Mouse (Mus musculus) forebrain, postnatal 0 days (tissue): ENCODE measurements at regions not wholly inside any gene's neighbourhood (a gene's known extent, or its start where the extent isn't known, plus 50 kb on each side); places are given as distances from the start of the nearest gene placed in this dataset.

Source experiments
- ATAC-seq: fragments of 200-750 bp; cut with Nextera tagmentation; 2 replicates; pipeline ENCODE4 v1.8.0; 2017; ENCODE audit warnings: mild to moderate bottlenecking, moderate library complexity
- DNase-seq: peaks from one replicate; pipeline ENCODE4 v3.0.0-alpha.2; 2015
- H3K27ac ChIP-seq: fragments of 300-500 bp; sonication (generic); 2 replicates; pipeline ENCODE4 v1.5.1; 2014; ENCODE audit warnings: low read depth, mild to moderate bottlenecking, antibody characterized with exemption, low read length, moderate library complexity, mixed read lengths
- H3K27me3 ChIP-seq: fragments of 300-500 bp; sonication (generic); 2 replicates; pipeline ENCODE4 v1.6.1; 2014; ENCODE audit warnings: mild to moderate bottlenecking, low read length, mixed read lengths; ENCODE audit not compliant: insufficient read depth
- H3K36me3 ChIP-seq: fragments of 300-500 bp; sonication (generic); 2 replicates; pipeline ENCODE4 v1.6.1; 2014; ENCODE audit warnings: mild to moderate bottlenecking, moderate library complexity; ENCODE audit not compliant: insufficient read depth
- H3K4me1 ChIP-seq: fragments of 300-500 bp; sonication (generic); 2 replicates; pipeline ENCODE4 v1.6.1; 2014; ENCODE audit warnings: antibody characterized with exemption; ENCODE audit not compliant: insufficient read depth
- H3K4me2 ChIP-seq: fragments of 300-500 bp; sonication (generic); 2 replicates; pipeline ENCODE4 v1.6.1; 2014; ENCODE audit warnings: low read depth, mild to moderate bottlenecking, moderate library complexity
- H3K4me3 ChIP-seq: fragments of 300-500 bp; sonication (generic); 2 replicates; pipeline ENCODE4 v1.5.1; 2014; ENCODE audit warnings: low read depth, low read length, mixed read lengths
- H3K9ac ChIP-seq: fragments of 300-500 bp; sonication (generic); 2 replicates; pipeline ENCODE4 v1.6.1; 2014; ENCODE audit warnings: mild to moderate bottlenecking
- H3K9me3 ChIP-seq: fragments of 300-500 bp; sonication (generic); 2 replicates; pipeline ENCODE4 v1.6.1; 2016; ENCODE audit warnings: low read length
- CTCF ChIP-seq: sonication (generic); IDR thresholded peaks from 2 replicates; pipeline ENCODE4 v1.5.1; 2016; ENCODE audit warnings: antibody characterized with exemption, control low read depth, low read depth
- WGBS: fragments of 180-500 bp; shearing (Covaris S2); extraction: QIAGEN DNeasy Blood & Tissue Kit; methylation state at CpG from one replicate; pipeline ENCODE4 v1.1.7; 2014; 5-methylcytosine and 5-hydroxymethylcytosine counted together

DNA sequence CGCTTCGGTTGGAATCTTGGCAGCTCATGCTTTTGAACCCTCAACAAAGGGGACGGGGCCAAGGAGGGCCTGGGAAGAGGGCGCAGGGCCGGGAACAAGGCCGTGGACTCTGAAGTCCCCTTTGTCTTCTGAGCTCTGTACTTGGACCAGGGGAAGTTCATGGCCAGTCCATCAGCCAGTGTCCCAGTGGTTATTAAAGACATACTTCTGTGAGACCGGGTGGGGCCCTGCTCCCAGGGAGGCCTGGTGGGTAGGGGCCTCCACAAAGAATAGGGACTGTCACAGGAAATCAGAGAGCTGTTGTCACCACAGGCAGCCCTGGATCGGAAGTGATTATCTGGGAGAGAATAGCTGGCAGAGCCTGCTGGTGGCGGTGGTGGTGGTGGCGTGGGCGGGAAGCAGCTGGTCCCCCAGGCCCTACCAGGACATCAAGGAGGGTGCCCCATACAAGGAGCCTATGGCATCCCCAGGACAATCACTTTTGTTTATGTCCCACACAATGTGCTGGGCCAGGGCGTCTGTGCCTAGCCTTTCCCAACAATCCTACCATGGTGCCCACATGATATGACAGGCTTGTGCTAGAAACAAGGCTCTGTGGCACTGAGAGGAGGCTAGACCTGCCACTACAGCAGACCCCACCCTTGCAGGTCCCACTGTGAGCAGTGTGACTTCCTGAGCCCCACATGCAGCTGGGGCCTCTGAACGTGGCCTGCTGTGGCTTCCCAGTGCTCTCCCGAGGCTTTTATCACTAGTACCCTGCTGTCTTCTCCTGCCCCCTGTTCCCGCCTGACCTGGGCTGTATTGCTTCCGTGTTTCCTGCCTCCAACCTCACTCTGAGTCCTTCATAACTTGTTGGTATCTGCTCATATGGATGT lies 96.0 kb upstream of the 1700021F07Rik start:
- ATAC-seq, result peak; percentile 73
- Histone ChIP-seq H3K36me3 (no peaks in the 10 kb centered on the region), H3K27ac (no peak overlapping the region), H3K4me3 (no peak overlapping the region), H3K4me2 (no peak overlapping the region), H3K9me3 (no peaks in the 10 kb centered on the region), H3K27me3 (no peaks in the 10 kb centered on the region), H3K9ac (no peak overlapping the region), H3K4me1 (no peaks in the 10 kb centered on the region)
- no peak for TF ChIP-seq CTCF
- WGBS, result 44% methylated on average over 16 of the region's 16 CpGs
- no peak for DNase-seq

DNA sequence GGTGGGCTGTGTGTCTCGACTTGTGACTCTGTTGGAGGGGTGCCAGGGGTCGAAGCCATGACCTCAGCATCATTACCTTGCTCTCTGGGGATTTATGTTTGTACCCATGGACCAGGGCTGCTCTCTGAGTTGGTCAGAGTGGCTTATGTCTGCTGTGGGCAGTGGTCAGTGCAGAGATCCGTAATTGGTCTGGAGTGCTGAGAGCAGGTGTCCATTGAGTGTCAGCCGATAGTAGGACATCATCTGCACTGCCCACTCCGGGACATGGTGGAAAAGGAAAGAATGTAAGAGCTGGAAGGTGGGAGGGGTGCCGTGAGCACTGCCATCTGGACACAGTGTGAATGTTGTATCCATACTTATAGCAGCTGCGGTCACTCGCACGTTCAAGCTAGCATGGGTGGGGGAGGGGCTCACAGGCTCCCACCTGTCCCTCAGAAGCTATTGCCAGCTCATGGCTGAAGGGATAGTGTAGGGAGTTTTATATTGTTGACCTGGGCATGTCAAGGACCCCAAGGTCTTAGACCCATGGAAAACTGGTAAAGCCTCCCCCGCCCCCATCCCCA lies 94.4 kb upstream of the 1700021F07Rik start:
- H3K4me3 ChIP-seq, result no peak overlapping the region
- H3K4me2 ChIP-seq, result no peak overlapping the region
- no peak for DNase-seq
- H3K27me3 ChIP-seq, result no peaks in the 10 kb centered on the region
- H3K36me3 ChIP-seq, result no peaks in the 10 kb centered on the region
- no peak for TF ChIP-seq CTCF
- no peak overlapping the region for H3K9ac ChIP-seq
- H3K9me3 ChIP-seq, result no peaks in the 10 kb centered on the region
- 72% methylated on average over 10 of the region's 10 CpGs for WGBS
- no peak overlapping the region for H3K27ac ChIP-seq
- no peaks in the 10 kb centered on the region for H3K4me1 ChIP-seq
- ATAC-seq, result no peak

DNA sequence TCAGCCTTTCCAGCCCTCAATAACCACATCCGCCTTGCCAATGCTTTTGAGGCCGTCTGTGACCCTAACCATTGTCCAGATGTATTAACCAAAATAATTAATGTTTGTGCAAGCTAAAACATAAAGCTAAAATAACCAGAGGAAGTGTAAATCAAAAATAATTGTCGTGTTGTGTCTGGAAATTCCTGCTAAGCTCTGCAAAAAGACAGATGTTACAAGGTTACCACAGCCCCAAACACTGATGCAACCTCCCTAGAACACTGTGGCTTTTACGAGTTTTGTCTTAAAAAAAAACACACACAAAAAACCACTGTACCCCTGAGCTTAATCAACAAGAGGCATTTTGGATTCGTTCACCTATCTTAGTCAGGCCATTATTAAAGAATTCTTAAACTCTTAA lies 90.5 kb upstream of the 1700021F07Rik start:
- no peak for TF ChIP-seq CTCF
- no peak for ATAC-seq
- 43% methylated on average over 5 of the region's 5 CpGs for WGBS

DNA sequence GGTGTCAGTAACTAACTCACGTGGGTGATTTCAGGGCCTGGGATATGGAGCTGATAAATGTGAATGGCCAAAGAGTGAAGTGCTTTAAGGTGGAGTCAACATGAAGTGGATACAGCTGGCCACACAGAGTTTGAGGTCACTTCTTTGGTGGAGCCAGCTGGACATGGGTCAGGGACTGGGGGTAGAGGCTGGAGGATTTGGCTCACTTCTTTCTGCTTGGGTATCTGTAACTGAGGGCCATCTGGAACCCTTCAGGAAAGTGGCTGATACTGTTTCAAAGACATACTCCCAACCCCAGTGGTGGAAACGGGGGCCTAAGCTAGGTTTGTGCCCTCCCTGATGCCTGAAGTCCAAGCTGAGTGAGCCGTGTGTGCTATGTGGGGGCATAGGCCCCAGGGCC lies 90.1 kb upstream of the 1700021F07Rik start:
- Histone ChIP-seq H3K27me3 (no peaks in the 10 kb centered on the region), H3K4me1 (no peaks in the 10 kb centered on the region), H3K9me3 (no peaks in the 10 kb centered on the region), H3K36me3 (no peaks in the 10 kb centered on the region), H3K9ac (no peak overlapping the region), H3K4me2 (no peak overlapping the region), H3K27ac (no peak overlapping the region), H3K4me3 (no peak overlapping the region)
- 51% methylated on average over 3 of the region's 3 CpGs for WGBS
- DNase-seq (no peak), ATAC-seq (no peak)
- TF ChIP-seq CTCF, result no peak

More for the DNA sequence above, 90.5 kb upstream of the 1700021F07Rik start:
- Histone ChIP-seq H3K36me3 (no peaks in the 10 kb centered on the region), H3K4me1 (no peaks in the 10 kb centered on the region), H3K9ac (no peak overlapping the region), H3K27me3 (no peaks in the 10 kb centered on the region), H3K27ac (no peak overlapping the region), H3K4me2 (no peak overlapping the region), H3K4me3 (no peak overlapping the region), H3K9me3 (no peaks in the 10 kb centered on the region)
- no peak for DNase-seq

DNA sequence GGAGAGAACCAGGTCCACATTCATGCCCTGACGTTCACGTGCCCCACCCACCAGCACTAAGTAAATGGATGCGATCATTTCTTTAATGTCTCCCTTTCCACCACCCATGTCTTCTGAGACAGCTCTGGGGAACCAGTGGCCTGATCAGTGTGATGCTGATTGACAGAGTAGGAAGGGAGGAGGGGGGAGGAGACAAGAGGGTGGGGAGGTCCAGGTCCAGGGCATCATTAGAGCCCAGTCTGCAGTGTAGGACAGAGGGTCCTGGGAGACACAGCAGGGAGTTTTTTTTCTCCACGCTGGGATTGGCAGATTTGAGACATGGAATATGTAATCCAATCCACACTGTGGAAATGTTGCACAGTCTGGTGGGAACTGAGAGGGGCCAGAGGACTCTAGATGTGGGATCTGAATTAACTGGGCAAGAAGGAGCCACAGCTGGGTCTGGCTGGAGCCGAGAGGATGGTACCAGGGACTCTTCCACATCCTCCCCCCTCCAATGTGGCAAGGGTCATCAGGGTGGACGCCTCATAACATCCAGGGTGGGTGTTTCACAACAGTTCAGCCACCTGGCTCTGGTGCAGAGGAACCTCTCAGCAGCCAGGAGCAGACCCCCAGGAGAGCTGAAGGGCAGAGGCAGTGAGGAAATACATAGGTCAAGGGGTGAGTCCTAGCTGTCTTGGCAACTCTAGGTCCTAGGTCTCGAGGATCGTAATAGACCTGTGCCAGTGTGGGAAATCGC lies 89.3 kb upstream of the 1700021F07Rik start:
- 84% methylated on average over 9 of the region's 9 CpGs for WGBS
- no peak for ATAC-seq

DNA sequence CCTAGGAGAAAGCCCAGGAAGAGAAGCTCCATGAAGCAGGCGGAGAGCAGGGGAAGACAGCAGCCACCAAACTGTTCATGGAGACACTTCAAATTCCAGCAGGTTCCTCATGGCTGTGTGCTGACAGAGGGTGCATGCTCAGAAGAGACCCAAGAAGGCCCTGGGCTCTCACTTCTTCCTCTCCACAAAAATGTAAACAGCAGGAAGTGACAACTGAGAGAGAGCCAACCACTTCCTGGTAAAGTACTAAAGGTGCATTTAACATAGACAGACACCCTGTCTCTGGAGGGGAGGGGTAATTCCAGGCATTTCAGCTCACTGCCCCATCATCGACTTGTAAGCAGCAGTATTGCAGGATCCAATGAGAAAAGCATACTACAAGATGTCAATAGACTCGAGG lies 85.8 kb upstream of the 1700021F07Rik start:
- no peaks in the 10 kb centered on the region for H3K36me3 ChIP-seq
- H3K4me3 ChIP-seq, result no peak overlapping the region
- H3K27ac ChIP-seq, result no peak overlapping the region
- no peaks in the 10 kb centered on the region for H3K4me1 ChIP-seq
- no peaks in the 10 kb centered on the region for H3K27me3 ChIP-seq
- no peak overlapping the region for H3K4me2 ChIP-seq
- no peaks in the 10 kb centered on the region for H3K9me3 ChIP-seq
- 77% methylated on average over 3 of the region's 3 CpGs for WGBS
- no peak for TF ChIP-seq CTCF
- H3K9ac ChIP-seq, result no peak overlapping the region
- DNase-seq, result no peak
- no peak for ATAC-seq

More for the DNA sequence above, 89.3 kb upstream of the 1700021F07Rik start:
- H3K4me2 ChIP-seq, result no peak overlapping the region
- no peaks in the 10 kb centered on the region for H3K9me3 ChIP-seq
- H3K36me3 ChIP-seq, result no peaks in the 10 kb centered on the region
- no peak for TF ChIP-seq CTCF
- H3K27me3 ChIP-seq, result no peaks in the 10 kb centered on the region
- no peak overlapping the region for H3K9ac ChIP-seq
- no peaks in the 10 kb centered on the region for H3K4me1 ChIP-seq
- no peak overlapping the region for H3K4me3 ChIP-seq
- no peak overlapping the region for H3K27ac ChIP-seq
- DNase-seq, result no peak

DNA sequence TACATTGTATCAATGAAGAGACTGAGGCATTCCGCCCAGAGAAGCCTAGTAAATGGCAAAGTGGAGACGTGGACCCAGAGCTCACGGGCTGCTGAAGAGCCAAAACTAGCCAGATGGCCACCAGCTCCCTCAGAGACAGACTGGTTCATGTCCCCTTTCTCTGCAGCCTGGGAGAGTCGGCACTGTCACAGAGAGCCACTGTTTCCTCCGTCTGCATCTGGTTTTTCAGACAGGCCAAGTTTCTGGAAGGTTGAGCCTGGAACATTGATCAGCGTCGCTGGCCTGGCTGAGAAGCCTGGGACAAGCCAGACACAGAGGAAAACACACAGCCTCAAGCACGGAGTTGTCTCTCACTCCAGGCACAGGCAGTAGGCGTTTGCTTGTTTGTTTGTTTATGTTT lies 83.4 kb upstream of the 1700021F07Rik start:
- Histone ChIP-seq H3K36me3 (no peaks in the 10 kb centered on the region), H3K4me3 (no peak overlapping the region), H3K27me3 (no peaks in the 10 kb centered on the region), H3K9me3 (no peaks in the 10 kb centered on the region), H3K4me1 (no peaks in the 10 kb centered on the region), H3K4me2 (no peak overlapping the region), H3K27ac (no peak overlapping the region), H3K9ac (no peak overlapping the region)
- TF ChIP-seq CTCF, result no peak
- DNase-seq, result peak; percentile 18
- WGBS, result 66% methylated on average over 9 of the region's 9 CpGs
- peak; percentile 53 for ATAC-seq
